Mouse (Mus musculus): ENCODE data around the gene Fcgr2b. TPM values are rescaled to one million over a fixed set of nuclear protein-coding genes. Genes with fewer than 3 reads are reported as not detected.
"Not testable (repeated sequence)": the region's sequence is repeated elsewhere in the genome, so short reads cannot be mapped to it uniquely, and the experiment has no call there.

Gene Fcgr2b
- polyA plus RNA-seq (2012; rRNA removed): 28.5 and 36.1 TPM in 2 replicates

DNA sequence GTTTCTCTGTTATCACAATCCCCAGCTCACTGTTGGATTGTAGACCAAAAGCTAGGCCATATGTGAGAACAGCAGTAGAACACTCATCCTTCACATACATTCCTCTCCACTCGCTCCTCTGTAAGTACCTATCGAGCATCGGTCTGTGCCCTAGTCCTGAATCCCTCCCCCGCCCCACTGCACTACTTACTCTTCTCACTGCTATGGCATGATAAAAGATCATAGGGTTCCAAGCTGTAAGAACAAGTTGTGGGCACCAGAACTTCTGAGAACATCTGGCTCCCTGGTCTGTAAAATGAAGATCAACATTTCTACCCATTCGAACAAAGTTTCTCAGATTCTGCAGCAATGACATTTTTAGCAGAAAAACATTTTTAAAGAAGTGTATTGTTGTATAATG lies at the start of gene Fcgr2b:
Fcgr2b (minus strand) TSS at position 101 of the 400 bp plus-strand sequence.
- DNase-seq (ENCODE audit: low spot score): no peak

DNA sequence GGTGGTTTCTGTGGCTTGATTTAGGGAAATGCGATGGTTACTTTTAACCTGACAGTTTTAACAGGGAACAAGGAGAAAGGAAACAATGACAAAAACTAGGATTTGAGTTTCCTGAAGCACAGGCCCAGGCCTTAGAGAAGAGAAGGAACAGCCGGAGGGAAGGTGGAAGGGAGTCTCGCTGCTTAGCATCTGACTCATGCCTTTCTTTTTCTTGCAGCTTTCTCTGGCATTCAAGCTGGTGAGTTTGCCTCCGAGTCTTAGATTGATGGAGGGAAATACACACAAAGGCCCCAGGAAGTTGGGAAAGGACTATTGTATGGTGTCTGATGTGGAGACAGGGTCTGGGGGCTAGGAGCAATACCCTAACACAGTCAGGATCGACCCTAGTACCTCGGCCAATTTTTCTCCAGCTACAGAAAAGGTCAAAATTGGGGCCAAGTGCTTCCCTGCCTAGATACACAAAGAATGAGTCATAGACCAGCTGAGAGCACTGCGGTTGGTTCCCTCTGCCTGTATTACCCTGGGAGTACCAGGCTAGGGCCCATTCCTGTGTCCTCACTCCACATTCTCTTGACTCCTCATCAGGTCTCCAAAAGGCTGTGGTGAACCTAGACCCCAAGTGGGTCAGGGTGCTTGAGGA lies 43.1 kb upstream of the Fcgr2b start:
- DNase-seq (ENCODE audit: low spot score): no peak

DNA sequence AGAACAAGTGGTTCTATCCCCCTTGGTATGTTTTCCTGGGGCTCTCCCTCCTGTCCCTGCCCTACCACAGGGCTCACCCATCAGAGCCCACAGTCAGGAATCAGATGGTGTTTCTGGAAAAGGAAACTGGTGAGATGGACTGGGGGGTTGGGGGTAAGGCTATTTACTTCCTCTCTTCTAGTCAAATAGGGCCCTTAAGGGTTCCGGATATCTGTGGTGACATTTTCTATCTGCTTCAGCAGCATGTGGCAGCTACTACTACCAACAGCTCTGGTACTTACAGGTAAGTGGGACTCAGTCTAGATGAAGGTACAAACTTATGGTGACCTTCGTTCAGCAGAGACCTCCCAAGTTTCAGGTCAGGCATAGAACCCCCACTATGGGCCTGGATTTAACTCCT lies 42.4 kb upstream of the Fcgr2b start, which contains the start of gene Fcgr4:
Fcgr4 (plus strand) TSS at position 184 of the 400 bp plus-strand sequence.
- no peak for DNase-seq (ENCODE audit: low spot score)

DNA sequence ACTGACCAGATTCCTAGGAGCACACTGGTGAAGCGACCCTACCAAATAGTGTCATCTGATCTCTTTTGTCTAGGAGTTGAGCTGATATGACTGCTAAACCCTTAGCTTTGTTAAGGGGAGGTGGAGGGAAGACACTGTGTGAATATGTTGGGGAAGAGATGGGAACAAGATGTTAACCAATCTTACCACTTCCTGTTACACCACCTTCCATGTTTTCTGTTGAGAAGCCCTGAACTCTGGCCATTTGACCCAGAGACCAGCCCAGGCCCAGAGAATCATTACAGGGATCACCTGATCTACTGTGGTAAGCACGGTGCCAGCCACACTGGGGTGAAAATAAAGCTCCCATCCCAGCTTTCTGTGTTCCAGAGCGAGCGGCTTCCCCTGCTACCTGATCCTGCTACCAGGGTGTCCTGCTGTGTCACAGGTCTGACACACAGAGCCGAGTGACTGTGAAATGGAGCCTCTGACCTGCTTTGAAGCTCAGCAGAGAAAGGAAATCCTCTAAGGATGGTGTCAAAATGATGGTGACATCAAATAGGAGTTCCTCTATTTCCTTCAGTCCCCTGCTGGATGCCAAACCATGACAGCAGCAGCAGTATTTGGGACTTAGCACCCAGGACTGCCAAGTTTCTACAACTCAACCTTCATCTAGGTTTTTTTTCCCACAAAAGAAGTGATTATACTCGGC lies 41.3 kb upstream of the Fcgr2b start:
- DNase-seq (ENCODE audit: low spot score): no peak

DNA sequence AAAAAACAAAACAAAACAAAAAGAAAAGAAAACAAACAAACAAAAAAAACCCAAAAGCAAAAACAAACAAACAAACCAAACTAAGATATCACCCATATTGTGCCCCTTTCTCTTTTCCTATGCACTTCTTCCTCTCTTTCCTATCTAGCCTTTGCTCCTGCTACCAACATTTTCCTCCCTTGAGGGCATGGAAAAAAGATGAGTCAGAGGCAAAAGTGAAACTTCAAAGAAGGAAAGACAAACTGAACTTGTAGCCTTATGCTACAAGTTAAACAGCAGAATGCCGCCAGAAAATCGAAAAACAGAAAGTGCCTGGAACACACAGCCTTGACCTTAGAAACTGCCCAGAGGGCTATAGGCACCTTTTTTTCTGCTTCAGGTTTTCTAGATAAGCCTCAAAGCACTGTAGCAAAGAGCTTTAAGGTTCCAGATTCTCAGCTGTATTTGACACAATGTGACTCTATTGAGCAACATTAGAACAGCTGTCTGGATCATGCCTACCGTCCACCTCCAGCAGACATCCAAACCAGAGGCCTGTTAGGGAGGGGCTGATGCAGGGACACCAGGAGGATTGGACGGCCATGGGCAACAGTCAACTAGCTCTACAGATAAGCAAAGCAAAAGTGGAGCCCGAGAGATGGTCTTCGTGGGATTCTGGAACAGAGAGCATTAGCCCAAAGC lies 40.5 kb upstream of the Fcgr2b start:
- DNase-seq (ENCODE audit: low spot score): no peak

GRCm38 (mm10) chr1:171011733-171012132 lies 35.4 kb upstream of the Fcgr2b start:
- no peak for DNase-seq (ENCODE audit: low spot score)

DNA sequence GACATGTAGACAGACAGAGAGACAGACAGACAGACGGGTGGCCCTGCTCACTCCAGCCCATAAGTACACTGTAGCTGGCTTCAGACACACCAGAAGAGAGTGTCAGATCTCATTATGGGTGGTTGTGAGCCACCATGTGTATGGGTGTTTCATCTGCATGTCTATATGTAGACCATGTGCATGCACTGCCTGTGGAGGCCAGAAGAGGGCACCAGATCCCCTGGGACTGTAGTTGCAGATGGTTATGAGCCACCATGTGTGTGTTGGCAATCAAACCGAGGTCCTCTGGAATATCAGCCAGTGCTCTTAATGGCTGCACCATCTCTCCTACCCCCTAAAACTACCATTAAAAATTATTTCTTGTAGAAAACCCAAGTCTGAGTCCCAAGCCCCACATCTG lies 30.6 kb upstream of the Fcgr2b start:
- DNase-seq (ENCODE audit: low spot score): no peak

DNA sequence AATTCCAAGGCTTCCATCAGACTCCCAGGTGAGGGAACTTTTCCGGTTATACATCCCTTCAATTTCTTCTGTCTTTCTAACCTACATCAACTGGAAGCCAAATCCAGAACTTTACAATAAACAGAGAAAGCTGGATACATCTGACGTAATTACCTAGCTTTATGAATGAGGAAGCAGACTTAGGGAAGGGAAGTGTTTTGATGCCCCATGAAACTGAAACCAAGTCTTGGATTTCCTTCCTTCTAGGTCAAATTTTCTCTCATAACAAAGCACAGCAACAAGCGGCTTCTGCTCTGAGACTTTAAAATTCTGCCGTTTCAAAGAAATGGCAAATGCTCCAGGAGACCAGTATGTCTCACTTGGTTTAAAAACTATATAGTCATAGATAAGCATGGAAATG lies 30.0 kb upstream of the Fcgr2b start:
- no peak for DNase-seq (ENCODE audit: low spot score)

DNA sequence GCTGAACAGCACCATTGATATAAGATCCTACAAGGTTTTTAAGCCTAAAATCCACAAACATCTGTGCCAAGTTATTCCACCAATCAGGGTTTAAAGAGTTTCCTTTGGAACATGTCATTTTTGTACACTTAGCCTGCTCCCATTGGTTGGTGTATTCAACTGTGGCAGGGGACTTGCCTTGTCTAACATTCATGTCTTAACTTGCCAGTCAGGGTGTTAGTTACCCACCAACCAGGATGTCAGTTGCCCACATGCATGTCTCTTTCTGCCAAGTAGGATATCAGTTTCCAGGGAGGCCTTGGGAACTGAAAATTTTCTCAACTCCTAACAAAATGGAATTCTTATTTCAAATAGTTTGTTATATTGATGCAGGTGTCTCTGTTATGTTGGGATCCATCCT lies 29.2 kb upstream of the Fcgr2b start:
- DNase-seq (ENCODE audit: low spot score): no peak

DNA sequence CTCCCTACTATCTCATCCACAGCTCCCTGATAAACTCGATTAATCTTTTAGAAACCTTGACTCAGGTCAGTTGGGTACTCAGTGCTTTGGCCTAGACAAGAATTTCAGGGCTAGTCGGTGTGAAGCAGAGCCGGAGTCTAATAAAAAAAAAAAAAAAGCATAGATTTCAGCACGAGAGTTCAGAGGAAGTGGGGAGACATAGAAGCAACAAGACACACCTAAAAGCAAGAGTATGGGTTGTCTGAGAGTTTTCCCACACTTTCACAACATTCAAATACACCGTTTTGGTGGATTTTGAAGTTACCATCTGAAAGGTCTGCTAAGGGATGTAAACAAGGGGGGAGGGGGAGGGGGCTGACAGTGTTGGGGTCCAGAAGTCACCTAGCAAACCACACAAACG lies 28.7 kb upstream of the Fcgr2b start:
- no peak for DNase-seq (ENCODE audit: low spot score)

DNA sequence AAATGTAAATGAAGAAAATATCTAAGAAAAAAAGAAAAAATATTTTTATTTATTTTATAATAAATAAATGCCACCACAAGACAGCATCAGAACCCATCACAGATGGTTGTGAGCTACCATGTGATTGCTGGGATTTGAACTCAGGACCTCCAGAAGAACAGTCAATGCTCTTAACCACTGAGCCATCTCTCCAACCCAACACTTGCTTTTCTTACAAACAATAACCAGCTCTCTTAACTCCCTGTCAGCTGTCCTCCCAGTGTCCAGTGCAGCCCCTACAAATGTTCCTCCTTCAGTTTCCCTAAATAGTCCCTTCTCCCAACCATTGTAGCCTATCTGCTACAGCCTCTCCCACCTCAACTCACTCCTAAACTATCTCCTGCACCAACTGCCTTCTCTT lies 23.5 kb upstream of the Fcgr2b start:
- no peak for DNase-seq (ENCODE audit: low spot score)

- DNase-seq (ENCODE audit: low spot score): no peak
Observed at GRCm38 (mm10) chr1:170997756-170998655, 21.7 kb upstream of the Fcgr2b start.

- no peak for DNase-seq (ENCODE audit: low spot score)
Observed at GRCm38 (mm10) chr1:170996753-170997152, 20.4 kb upstream of the Fcgr2b start.

- no peak for DNase-seq (ENCODE audit: low spot score)
Observed at GRCm38 (mm10) chr1:170996034-170996433, 19.7 kb upstream of the Fcgr2b start.

- DNase-seq (ENCODE audit: low spot score): no peak
Observed at GRCm38 (mm10) chr1:170992550-170992949, 16.2 kb upstream of the Fcgr2b start.

DNA sequence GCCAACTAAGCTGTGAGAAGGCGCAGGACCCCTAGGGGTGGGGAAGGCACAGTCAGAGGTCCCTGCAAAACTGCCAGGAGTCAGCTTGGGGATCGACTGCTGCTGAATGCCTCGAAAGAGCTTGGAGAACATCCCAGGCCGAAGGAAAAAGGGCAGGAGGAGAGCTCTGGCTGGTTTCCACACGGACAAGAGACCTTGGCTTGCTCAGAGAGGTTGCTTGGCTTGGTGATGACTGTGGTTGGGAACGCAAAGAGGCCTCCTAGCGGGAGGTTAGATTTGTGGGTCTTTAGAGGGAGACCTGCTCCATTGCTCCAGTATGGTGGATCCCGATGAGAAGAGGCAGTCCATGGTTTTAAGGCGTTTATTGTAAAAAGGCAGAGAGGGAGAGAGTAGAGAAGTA lies 13.3 kb upstream of the Fcgr2b start:
- DNase-seq (ENCODE audit: low spot score): no peak

DNA sequence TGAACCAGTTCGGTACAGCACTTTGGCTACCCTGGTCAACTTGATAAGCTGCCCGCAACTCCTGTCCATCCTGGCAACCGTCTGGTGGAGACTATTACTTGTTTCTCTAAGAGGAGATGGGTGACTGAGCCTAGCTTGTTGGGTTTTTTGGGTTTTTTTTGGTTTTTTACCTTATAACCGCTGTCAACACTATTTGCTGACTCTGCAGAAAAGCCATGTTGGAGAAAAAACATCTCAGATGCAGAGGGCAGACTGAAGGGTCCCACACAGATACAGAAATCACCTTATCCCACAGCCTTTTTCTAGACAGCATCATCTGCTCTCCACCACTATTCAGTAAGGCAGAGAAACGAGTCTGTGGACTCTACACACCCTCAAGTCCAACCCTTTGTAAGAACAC lies 9.5 kb upstream of the Fcgr2b start:
- DNase-seq (ENCODE audit: low spot score): no peak

DNA sequence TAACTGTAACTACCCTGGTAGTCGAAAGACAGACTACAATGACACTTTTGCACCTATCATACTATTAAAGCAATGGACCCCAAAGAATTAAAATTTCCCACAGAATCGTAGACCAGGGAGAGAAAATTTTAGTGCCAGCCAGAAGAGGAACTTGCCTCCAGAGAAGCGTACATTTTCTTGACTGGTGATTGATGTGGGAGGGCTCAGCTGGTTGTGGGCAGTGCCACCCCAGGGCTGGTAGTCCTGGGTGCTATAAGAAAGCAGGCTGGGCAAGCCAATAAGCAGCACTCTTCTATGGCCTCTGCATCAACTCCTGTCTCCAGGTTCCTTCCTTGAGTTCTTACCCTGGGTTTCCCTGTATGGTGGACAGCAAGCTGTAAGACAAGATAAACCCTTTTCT lies 8.7 kb upstream of the Fcgr2b start:
- no peak for DNase-seq (ENCODE audit: low spot score)

DNA sequence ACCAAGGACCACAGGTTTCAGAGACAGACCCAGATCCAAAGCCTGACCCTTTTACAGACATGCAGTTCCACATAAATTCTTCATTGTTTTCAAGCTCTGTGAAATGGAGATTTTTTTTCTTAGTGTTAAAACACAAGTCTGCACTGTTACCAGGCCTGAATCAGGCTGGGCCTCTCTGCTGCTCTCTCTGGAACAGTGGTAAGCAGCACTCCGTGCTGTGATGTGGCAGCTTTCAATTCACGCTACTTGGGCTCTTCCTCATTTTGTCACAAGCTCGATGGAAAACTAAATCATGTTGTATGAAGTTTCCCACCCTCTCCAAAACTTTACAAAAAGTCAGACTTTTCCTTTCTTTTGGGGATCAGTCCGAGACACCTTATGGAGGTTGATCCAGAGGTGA lies 6.7 kb upstream of the Fcgr2b start:
- no peak for DNase-seq (ENCODE audit: low spot score)

DNA sequence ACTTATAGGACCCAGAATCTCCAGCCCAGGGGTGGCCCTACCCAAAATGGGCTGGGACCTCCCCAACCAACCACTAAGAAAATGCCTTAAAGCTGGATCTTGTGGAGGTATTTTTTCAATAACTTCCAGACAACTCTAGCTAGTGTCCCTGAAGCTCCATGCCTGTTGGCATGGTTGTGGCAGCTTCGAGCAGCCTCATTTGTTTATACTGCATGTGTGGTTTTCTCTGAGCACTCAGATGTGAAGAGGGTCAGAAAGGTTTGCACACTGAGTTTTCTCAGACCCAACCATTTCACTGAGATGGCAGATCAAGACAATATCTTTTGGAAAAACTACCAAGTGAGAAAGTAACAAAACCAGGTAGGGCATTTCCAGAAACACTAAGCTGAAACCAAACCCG lies 6.0 kb upstream of the Fcgr2b start:
- no peak for DNase-seq (ENCODE audit: low spot score)

DNA sequence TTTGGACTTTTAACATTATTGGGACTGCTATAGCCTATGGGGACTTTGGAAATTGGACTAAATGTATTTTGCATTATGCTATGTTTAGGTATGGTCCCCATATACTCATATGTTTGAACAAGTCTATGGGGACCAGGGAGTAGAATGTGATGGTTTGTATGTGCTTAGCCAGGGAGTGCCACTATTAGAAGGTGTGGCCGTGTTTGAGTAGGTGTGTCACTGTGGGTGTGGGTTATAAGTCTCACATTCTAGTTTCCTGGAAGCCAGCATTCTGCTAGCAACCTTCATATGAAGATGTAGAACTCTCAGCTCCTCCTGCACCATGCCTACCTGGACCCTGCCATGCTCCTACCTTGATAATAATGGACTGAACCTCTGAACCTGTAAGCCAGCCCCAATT lies 5.3 kb upstream of the Fcgr2b start:
- not testable (repeated sequence) for DNase-seq (ENCODE audit: low spot score)

GRCm38 (mm10) chr1:170978601-170979000 lies 2.3 kb upstream of the Fcgr2b start:
- no peak for DNase-seq (ENCODE audit: low spot score)
